In the genomic region with DNA sequence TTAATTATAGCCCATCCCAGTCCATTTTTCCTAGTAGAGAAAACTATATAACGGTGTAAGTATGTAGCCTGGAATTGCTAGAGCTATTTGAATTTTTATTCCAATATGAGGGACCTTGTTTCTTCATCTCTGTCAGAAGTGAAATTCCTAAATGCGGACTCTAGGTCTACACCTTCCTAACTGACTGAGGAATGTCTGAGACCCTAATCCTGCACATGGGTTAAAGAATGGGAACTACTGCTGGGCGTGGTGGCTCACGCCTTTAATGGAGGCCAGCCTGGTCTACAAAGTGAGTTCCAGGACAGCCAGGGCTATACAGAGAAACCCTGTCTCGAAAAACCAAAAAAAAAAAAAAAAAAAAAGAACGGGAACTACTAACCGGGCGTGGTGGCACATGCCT, we compare ENCODE assay signal across 7 mouse cellular contexts. TPM values are rescaled to one million over a fixed set of nuclear protein-coding genes. Genes with fewer than 3 reads are reported as not detected.
DNase-seq lines count a peak whose midpoint lies in the region; ATAC-seq lines count a peak whose summit lies in the region.

No protein-coding gene starts in this region.

- H3K4me3 ChIP-seq in liver, embryonic 11.5 days (ENCODE audit: low read depth, low read length): peak overlapping the region; percentile 51
- H3K4me3 ChIP-seq in forebrain, embryonic 11.5 days (ENCODE audit: low read depth, low read length): peak overlapping the region; percentile 36
- peak overlapping the region; percentile 44 for H3K4me3 ChIP-seq in limb, embryonic 13.5 days
- peak overlapping the region; percentile 35 for H3K4me3 ChIP-seq in stomach, embryonic 14.5 days (ENCODE audit: low read depth, low read length)

- no peaks in the 10 kb centered on the region for H3K9me3 ChIP-seq in liver, embryonic 11.5 days (ENCODE audit: control insufficient read depth, low read length)
- H3K9me3 ChIP-seq in forebrain, embryonic 11.5 days (ENCODE audit: control insufficient read depth, low read length): no peaks in the 10 kb centered on the region
- no peaks in the 10 kb centered on the region for H3K9me3 ChIP-seq in limb, embryonic 13.5 days
- no peaks in the 10 kb centered on the region for H3K9me3 ChIP-seq in stomach, embryonic 14.5 days (ENCODE audit: control insufficient read depth, low read depth, low read length)

- H3K4me2 ChIP-seq in liver, embryonic 11.5 days: peak overlapping the region; percentile 56
- H3K4me2 ChIP-seq in forebrain, embryonic 11.5 days (ENCODE audit: low read depth, low read length, severe bottlenecking): peak overlapping the region; percentile 46
- peak overlapping the region; percentile 64 for H3K4me2 ChIP-seq in limb, embryonic 13.5 days (replicated peaks)
- H3K4me2 ChIP-seq in stomach, embryonic 14.5 days (replicated peaks; ENCODE audit: low read depth, low read length): peak overlapping the region; percentile 50

- no peak for ATAC-seq in liver, embryonic 11.5 days (replicated peaks; ENCODE audit: low FRiP score)
- peak; percentile 23 for ATAC-seq in forebrain, embryonic 11.5 days (replicated peaks; ENCODE audit: low FRiP score)
- no peak for ATAC-seq in limb, embryonic 13.5 days (ENCODE audit: low FRiP score, low read depth)
- no peak for ATAC-seq in stomach, embryonic 14.5 days (ENCODE audit: insufficient number of reproducible peaks, insufficient read depth, low FRiP score, low read depth)

- WGBS in liver, embryonic 11.5 days: 73% methylated on average over 8 of the region's 8 CpGs
- 67% methylated on average over 7 of the region's 8 CpGs for WGBS in forebrain, embryonic 11.5 days
- 72% methylated on average over 8 of the region's 8 CpGs for WGBS in limb, embryonic 13.5 days
- 60% methylated on average over 8 of the region's 8 CpGs for WGBS in stomach, embryonic 14.5 days

- H3K9ac ChIP-seq in liver, embryonic 11.5 days (ENCODE audit: low read depth, low read length): no peak overlapping the region
- H3K9ac ChIP-seq in forebrain, embryonic 11.5 days (ENCODE audit: low read length): peak overlapping the region; percentile 39
- H3K9ac ChIP-seq in limb, embryonic 13.5 days: peak overlapping the region; percentile 62; the same call in 1 of the 2 replicates
- 0 out of 2 replicates have a peak overlapping the region, but pooled peaks have one; percentile 25 for H3K9ac ChIP-seq in stomach, embryonic 14.5 days (replicated peaks; ENCODE audit: low read depth, low read length)

- no peak for DNase-seq in liver, embryonic 11.5 days (ENCODE audit: low spot score)
- no peak for DNase-seq in liver
- no peak for DNase-seq in forebrain, embryonic 11.5 days (ENCODE audit: low spot score)
- DNase-seq in thymus, postnatal 10 days (ENCODE audit: low spot score in 2 of 2): no peak
- DNase-seq in urinary bladder, postnatal 10 days (ENCODE audit: low spot score): no peak

- H3K4me1 ChIP-seq in liver, embryonic 11.5 days (replicated peaks; ENCODE audit: control insufficient read depth, insufficient read depth, low read length): no peaks in the 10 kb centered on the region
- no peaks in the 10 kb centered on the region; the same call in 1 of the 2 replicates for H3K4me1 ChIP-seq in forebrain, embryonic 11.5 days (replicated peaks; ENCODE audit: control insufficient read depth, insufficient read depth, low read length)
- peaks cover 9% of the 10 kb centered on the region; the same call in 1 of the 2 replicates for H3K4me1 ChIP-seq in limb, embryonic 13.5 days
- H3K4me1 ChIP-seq in stomach, embryonic 14.5 days (ENCODE audit: control insufficient read depth, insufficient read depth, low read length): 0 out of 2 replicates have a peak, but pooled peaks cover 2% of the 10 kb centered on the region

- H3K27ac ChIP-seq in liver, embryonic 11.5 days (ENCODE audit: low read depth, low read length): peak overlapping the region; percentile 64; the same call in 1 of the 2 replicates
- H3K27ac ChIP-seq in forebrain, embryonic 11.5 days (ENCODE audit: low read depth, low read length): peak overlapping the region; percentile 97
- peak overlapping the region; percentile 96 for H3K27ac ChIP-seq in limb, embryonic 13.5 days
- H3K27ac ChIP-seq in stomach, embryonic 14.5 days (ENCODE audit: low read length): peak overlapping the region; percentile 89

- H3K27me3 ChIP-seq in liver, embryonic 11.5 days (replicated peaks; ENCODE audit: control insufficient read depth, insufficient read depth, low read length): no peaks in the 10 kb centered on the region
- no peaks in the 10 kb centered on the region for H3K27me3 ChIP-seq in forebrain, embryonic 11.5 days (ENCODE audit: control insufficient read depth, insufficient read depth, low read length)
- no peaks in the 10 kb centered on the region for H3K27me3 ChIP-seq in limb, embryonic 13.5 days
- H3K27me3 ChIP-seq in stomach, embryonic 14.5 days (ENCODE audit: control insufficient read depth, insufficient read depth, low read length): no peaks in the 10 kb centered on the region

- no peaks in the 10 kb centered on the region for H3K36me3 ChIP-seq in liver, embryonic 11.5 days (ENCODE audit: control insufficient read depth, insufficient read depth, low read length)
- H3K36me3 ChIP-seq in forebrain, embryonic 11.5 days (ENCODE audit: control insufficient read depth, insufficient read depth, low read length): no peaks in the 10 kb centered on the region
- H3K36me3 ChIP-seq in limb, embryonic 13.5 days: no peaks in the 10 kb centered on the region
- H3K36me3 ChIP-seq in stomach, embryonic 14.5 days (ENCODE audit: control insufficient read depth, insufficient read depth, low read length): no peaks in the 10 kb centered on the region

RNA-seq across cellular contexts. Expression of gene Mog, which starts 6.0 kb away (rescaled TPM):
- 0.14 TPM in 1 of 2 replicates, not detected in the other for polyA plus RNA-seq in liver, embryonic 11.5 days (2014; fragmentation: Nextera tagmentation; extraction: Ambion mirVana)
- polyA plus RNA-seq in forebrain, embryonic 11.5 days (2014; fragmentation: Nextera tagmentation; extraction: Ambion mirVana): 0.39 TPM in 1 of 2 replicates, not detected in the other
- polyA plus RNA-seq in limb, embryonic 13.5 days (2015; fragmentation: Nextera tagmentation; extraction: Ambion mirVana): 0.18 and 0.22 TPM in 2 replicates
- polyA plus RNA-seq in stomach, embryonic 14.5 days (2014; fragmentation: Nextera tagmentation; extraction: Ambion mirVana): 0.19 and 0.20 TPM in 2 replicates

RNA-seq across cellular contexts. Expression of gene Gabbr1, which starts 16.6 kb away (rescaled TPM):
- 2.9 and 3.9 TPM in 2 replicates for polyA plus RNA-seq in liver, embryonic 11.5 days (2014; fragmentation: Nextera tagmentation; extraction: Ambion mirVana)
- 19.7 and 21.8 TPM in 2 replicates for polyA plus RNA-seq in forebrain, embryonic 11.5 days (2014; fragmentation: Nextera tagmentation; extraction: Ambion mirVana)
- polyA plus RNA-seq in limb, embryonic 13.5 days (2015; fragmentation: Nextera tagmentation; extraction: Ambion mirVana): 13.3 and 15.2 TPM in 2 replicates
- 14.2 and 15.8 TPM in 2 replicates for polyA plus RNA-seq in stomach, embryonic 14.5 days (2014; fragmentation: Nextera tagmentation; extraction: Ambion mirVana)

RNA-seq across cellular contexts. Expression of gene Zfp57, which starts 28.2 kb away (rescaled TPM):
- polyA plus RNA-seq in liver, embryonic 11.5 days (2014; fragmentation: Nextera tagmentation; extraction: Ambion mirVana): 28.3 and 28.8 TPM in 2 replicates
- polyA plus RNA-seq in forebrain, embryonic 11.5 days (2014; fragmentation: Nextera tagmentation; extraction: Ambion mirVana): 130 and 142 TPM in 2 replicates
- 136 and 138 TPM in 2 replicates for polyA plus RNA-seq in limb, embryonic 13.5 days (2015; fragmentation: Nextera tagmentation; extraction: Ambion mirVana)
- polyA plus RNA-seq in stomach, embryonic 14.5 days (2014; fragmentation: Nextera tagmentation; extraction: Ambion mirVana): 77.8 and 82.1 TPM in 2 replicates

RNA-seq across cellular contexts. Expression of gene H2-M5, which starts 39.8 kb away (rescaled TPM):
- polyA plus RNA-seq in liver, embryonic 11.5 days (2014; fragmentation: Nextera tagmentation; extraction: Ambion mirVana): 0.08 and 0.09 TPM in 2 replicates
- polyA plus RNA-seq in forebrain, embryonic 11.5 days (2014; fragmentation: Nextera tagmentation; extraction: Ambion mirVana): 0.73 and 1.1 TPM in 2 replicates
- polyA plus RNA-seq in limb, embryonic 13.5 days (2015; fragmentation: Nextera tagmentation; extraction: Ambion mirVana): 1.3 TPM in 2 replicates
- polyA plus RNA-seq in stomach, embryonic 14.5 days (2014; fragmentation: Nextera tagmentation; extraction: Ambion mirVana): 0.49 and 0.74 TPM in 2 replicates

RNA-seq across cellular contexts. Expression of gene 2410137M14Rik, which starts 48.1 kb away (rescaled TPM):
- polyA plus RNA-seq in liver, embryonic 11.5 days (2014; fragmentation: Nextera tagmentation; extraction: Ambion mirVana): not detected in 2 replicates
- polyA plus RNA-seq in forebrain, embryonic 11.5 days (2014; fragmentation: Nextera tagmentation; extraction: Ambion mirVana): not detected in 2 replicates
- polyA plus RNA-seq in limb, embryonic 13.5 days (2015; fragmentation: Nextera tagmentation; extraction: Ambion mirVana): not detected in 2 replicates
- polyA plus RNA-seq in stomach, embryonic 14.5 days (2014; fragmentation: Nextera tagmentation; extraction: Ambion mirVana): not detected in 2 replicates
